Mouse (Mus musculus): ENCODE measurements around the gene Iscu.
A peak's percentile ranks its signal among the peaks of the same experiment; 100 is the strongest.
"Not testable (repeated sequence)": the region's sequence is repeated elsewhere in the genome, so short reads cannot be mapped to it uniquely, and the experiment has no call there.

Gene Iscu

GRCm38 (mm10) chr5:113755347-113756030 lies 17.1 kb upstream of the Iscu start:
- no peak for DNase-seq (ENCODE audit: low spot score)

GRCm38 (mm10) chr5:113761585-113761984 lies 11.0 kb upstream of the Iscu start:
- no peak for DNase-seq (ENCODE audit: low spot score)

GRCm38 (mm10) chr5:113764426-113764825 lies 8.1 kb upstream of the Iscu start:
- DNase-seq (ENCODE audit: low spot score) = no peak

- DNase-seq (ENCODE audit: low spot score) = no peak
These were observed 6.7 kb upstream of the Iscu start for GRCm38 (mm10) chr5:113765641-113766526.

- no peak for DNase-seq (ENCODE audit: low spot score)
These were observed 3.7 kb upstream of the Iscu start for GRCm38 (mm10) chr5:113768806-113769205.

- DNase-seq (ENCODE audit: low spot score) = peak; percentile 93
These were observed 1.1 kb upstream of the Iscu start for GRCm38 (mm10) chr5:113771213-113772162.

GRCm38 (mm10) chr5:113772905-113773519 lies 464 bp downstream of the Iscu start:
- no peak for DNase-seq (ENCODE audit: low spot score)

GRCm38 (mm10) chr5:113773664-113774063 lies 1.1 kb downstream of the Iscu start:
- DNase-seq (ENCODE audit: low spot score) = peak; percentile 88

GRCm38 (mm10) chr5:113775585-113775984 lies 3.0 kb downstream of the Iscu start:
- no peak for DNase-seq (ENCODE audit: low spot score)

- DNase-seq (ENCODE audit: low spot score) = no peak
These were observed 3.8 kb downstream of the Iscu start for GRCm38 (mm10) chr5:113776128-113776895.

GRCm38 (mm10) chr5:113776896-113777226 lies 4.3 kb downstream of the Iscu start:
- DNase-seq (ENCODE audit: low spot score) = no peak

- DNase-seq (ENCODE audit: low spot score) = not testable (repeated sequence)
These were observed 5.2 kb downstream of the Iscu start for GRCm38 (mm10) chr5:113777728-113778127.

- no peak for DNase-seq (ENCODE audit: low spot score)
These were observed 7.0 kb downstream of the Iscu start for GRCm38 (mm10) chr5:113779569-113779968.

GRCm38 (mm10) chr5:113780082-113780752 lies 7.7 kb downstream of the Iscu start:
- no peak for DNase-seq (ENCODE audit: low spot score)

- DNase-seq (ENCODE audit: low spot score) = no peak
These were observed 8.2 kb downstream of the Iscu start for GRCm38 (mm10) chr5:113780763-113781162.

GRCm38 (mm10) chr5:113781254-113781653 lies 8.7 kb downstream of the Iscu start:
- DNase-seq (ENCODE audit: low spot score) = no peak

GRCm38 (mm10) chr5:113781875-113782274 lies 9.3 kb downstream of the Iscu start:
- no peak for DNase-seq (ENCODE audit: low spot score)

- DNase-seq (ENCODE audit: low spot score) = no peak
These were observed 10.1 kb downstream of the Iscu start for GRCm38 (mm10) chr5:113782624-113783023.

GRCm38 (mm10) chr5:113783581-113784001 lies 11.0 kb downstream of the Iscu start:
- peak; percentile 47 for DNase-seq (ENCODE audit: low spot score)

- peak; percentile 57 for DNase-seq (ENCODE audit: low spot score)
These were observed 11.6 kb downstream of the Iscu start for GRCm38 (mm10) chr5:113784104-113784503.
